Mouse (Mus musculus) intestine, embryonic 16.5 days (tissue): ENCODE data around the gene Zfp541. TPM values are rescaled to one million over a fixed set of nuclear protein-coding genes. Genes with fewer than 3 reads are reported as not detected.

Experiments used
- ATAC-seq: fragments of 200-750 bp; cut with Nextera tagmentation; 2 replicates; pipeline ENCODE4 v1.8.0; 2017; ENCODE audit warnings: moderate TSS enrichment, moderate library complexity
- H3K27ac ChIP-seq: fragments of 300-500 bp; sonication (generic); 2 replicates; pipeline ENCODE4 v1.5.1; 2014; ENCODE audit warnings: mild to moderate bottlenecking, low read length
- H3K27me3 ChIP-seq: fragments of 300-500 bp; sonication (generic); replicated peaks from 2 replicates; pipeline ENCODE4 v1.6.1; 2014; ENCODE audit warnings: low read length, control low read depth, mixed read lengths; ENCODE audit not compliant: control insufficient read depth, insufficient read depth
- H3K36me3 ChIP-seq: fragments of 300-500 bp; sonication (generic); 2 replicates; pipeline ENCODE4 v1.6.1; 2014; ENCODE audit warnings: low read length, control low read depth; ENCODE audit not compliant: control insufficient read depth, insufficient read depth
- H3K4me1 ChIP-seq: fragments of 300-500 bp; sonication (generic); 2 replicates; pipeline ENCODE4 v1.6.1; 2014; ENCODE audit warnings: low read length, control low read depth, mixed read lengths; ENCODE audit not compliant: control insufficient read depth, insufficient read depth
- H3K4me2 ChIP-seq: fragments of 300-500 bp; sonication (generic); 2 replicates; pipeline ENCODE4 v1.6.1; 2014; ENCODE audit warnings: low read depth, low read length, control low read depth
- H3K4me3 ChIP-seq: fragments of 300-500 bp; sonication (generic); 2 replicates; pipeline ENCODE4 v1.5.1; 2014; ENCODE audit warnings: mild to moderate bottlenecking, low read length
- H3K9ac ChIP-seq: fragments of 300-500 bp; sonication (generic); 2 replicates; pipeline ENCODE4 v1.6.1; 2014; ENCODE audit warnings: low read depth, low read length
- H3K9me3 ChIP-seq: fragments of 300-500 bp; sonication (generic); 2 replicates; pipeline ENCODE4 v1.6.1; 2016; ENCODE audit warnings: low read length, control low read depth; ENCODE audit not compliant: control insufficient read depth
- WGBS: fragments of 180-500 bp; shearing (Covaris S2); extraction: QIAGEN DNeasy Blood & Tissue Kit; methylation state at CpG from one replicate; pipeline ENCODE4 v1.1.7; 2014; 5-methylcytosine and 5-hydroxymethylcytosine counted together
- polyA plus RNA-seq: library from polyadenylated mRNA; unstranded; fragments of >200 nt; fragmentation: Nextera tagmentation; extraction: Ambion mirVana; gene quantifications from 2 replicates; pipeline ENCODE4 v1.2.1, GENCODE M21; 2015

Gene Zfp541
- polyA plus RNA-seq, 1 experiment from 2014 or later: 0.07 TPM

GRCm38 (mm10) chr7:16110158-16110557 is 48.5 kb downstream of the Zfp541 start:
- no peak overlapping the region for H3K4me3 ChIP-seq
- H3K9me3 ChIP-seq: no peaks in the 10 kb centered on the region
- no peaks in the 10 kb centered on the region for H3K27me3 ChIP-seq
- H3K36me3 ChIP-seq: peaks cover 24% of the 10 kb centered on the region
- no peaks in the 10 kb centered on the region for H3K4me1 ChIP-seq
- no peak for ATAC-seq
- WGBS: 95% methylated on average over 8 of the region's 8 CpGs
- no peak overlapping the region for H3K4me2 ChIP-seq
- no peak overlapping the region for H3K27ac ChIP-seq
- no peak overlapping the region for H3K9ac ChIP-seq

DNA sequence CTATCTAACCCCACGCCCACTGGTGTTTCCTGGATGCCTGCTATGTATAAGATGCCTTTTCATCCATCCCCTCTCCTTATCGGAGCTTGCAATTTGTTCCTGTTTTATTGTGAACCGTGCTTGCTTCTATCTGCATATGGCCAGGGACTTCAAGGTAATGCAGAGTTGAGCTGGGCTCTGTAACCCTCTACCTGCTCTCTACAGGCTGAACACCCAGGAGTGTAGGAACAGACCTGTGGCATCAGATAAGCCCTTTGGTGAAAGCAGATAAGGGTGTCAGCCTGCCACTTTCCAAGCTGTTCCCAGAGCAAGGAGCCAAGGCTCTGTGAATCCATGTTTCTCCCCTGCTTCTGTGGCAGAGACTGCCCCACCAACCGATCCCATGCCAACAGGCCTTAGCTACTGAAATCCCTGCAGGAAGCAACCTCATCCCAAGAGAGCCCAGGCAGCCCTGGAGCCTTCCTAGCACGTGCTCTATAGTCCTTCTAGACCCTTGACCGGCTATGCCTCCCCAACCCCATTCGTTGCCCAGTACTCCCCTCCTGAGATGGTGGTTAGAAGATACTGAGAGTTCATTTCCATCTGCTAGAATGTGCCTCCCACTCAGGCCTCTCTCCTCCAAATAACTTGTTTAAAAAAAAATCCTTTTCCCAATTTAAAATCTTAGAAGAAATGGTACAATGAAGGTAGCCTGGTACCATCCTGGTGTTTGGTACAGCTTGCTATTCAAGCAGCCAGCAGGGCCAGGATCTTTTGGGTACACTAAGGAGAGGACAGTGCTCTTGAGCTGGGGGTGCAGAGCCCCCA is 49.9 kb downstream of the Zfp541 start:
- ATAC-seq: no peak
- H3K9me3 ChIP-seq: no peaks in the 10 kb centered on the region
- H3K36me3 ChIP-seq: peaks cover 34% of the 10 kb centered on the region
- no peak overlapping the region for H3K9ac ChIP-seq
- H3K4me2 ChIP-seq: no peak overlapping the region
- 93% methylated on average over 7 of the region's 7 CpGs for WGBS
- H3K4me1 ChIP-seq: no peaks in the 10 kb centered on the region
- H3K27me3 ChIP-seq: no peaks in the 10 kb centered on the region
- H3K4me3 ChIP-seq: no peak overlapping the region
- H3K27ac ChIP-seq: no peak overlapping the region

GRCm38 (mm10) chr7:16116418-16116817 is 54.8 kb downstream of the Zfp541 start:
- ATAC-seq: no peak
- H3K27ac ChIP-seq: no peak overlapping the region

DNA sequence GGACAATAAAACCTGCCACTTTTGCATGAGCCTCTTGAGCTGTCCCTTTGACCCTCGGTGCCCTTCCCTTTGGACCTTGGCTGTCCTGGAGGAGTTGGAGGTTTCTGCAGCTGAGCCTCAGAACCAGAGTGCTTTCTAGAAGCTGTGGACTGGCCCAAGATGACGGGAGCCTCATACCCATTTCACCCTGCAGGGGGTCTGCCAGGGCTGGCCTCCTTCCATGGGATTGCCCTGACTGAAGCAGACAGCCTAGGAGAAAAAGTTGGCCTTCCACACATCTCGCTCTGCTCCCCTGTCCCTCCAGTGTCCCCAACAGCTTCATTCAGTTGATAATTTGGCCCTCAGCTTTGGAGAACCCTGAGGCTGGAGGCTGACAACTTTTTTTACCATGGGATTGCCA is 55.5 kb downstream of the Zfp541 start:
- Histone ChIP-seq H3K9ac (no peak overlapping the region), H3K9me3 (no peaks in the 10 kb centered on the region), H3K4me3 (no peak overlapping the region), H3K36me3 (peaks cover 19% of the 10 kb centered on the region), H3K27ac (no peak overlapping the region), H3K4me1 (peaks cover 4% of the 10 kb centered on the region; the same call in 1 of the 2 replicates), H3K27me3 (no peaks in the 10 kb centered on the region), H3K4me2 (no peak overlapping the region)
- ATAC-seq: no peak
- WGBS: 84% methylated on average over 3 of the region's 3 CpGs

More at GRCm38 (mm10) chr7:16116418-16116817, 54.8 kb downstream of the Zfp541 start:
- H3K4me2 ChIP-seq: no peak overlapping the region
- no peaks in the 10 kb centered on the region for H3K27me3 ChIP-seq
- no peak overlapping the region for H3K9ac ChIP-seq
- peaks cover 22% of the 10 kb centered on the region for H3K36me3 ChIP-seq
- no peak overlapping the region for H3K4me3 ChIP-seq
- peaks cover 4% of the 10 kb centered on the region; the same call in 1 of the 2 replicates for H3K4me1 ChIP-seq
- WGBS: 91% methylated on average over 7 of the region's 7 CpGs
- H3K9me3 ChIP-seq: no peaks in the 10 kb centered on the region

GRCm38 (mm10) chr7:16119569-16120261 is 58.1 kb downstream of the Zfp541 start, which contains the start of gene Kptn:
Kptn (plus strand) TSS chr7:16119895.
- H3K4me3 ChIP-seq: peak within 1 kb of the TSS; percentile 68
- H3K27ac ChIP-seq: peak within 1 kb of the TSS; percentile 83
- ATAC-seq: peak; percentile 91
- WGBS: under 1% methylated on average over 33 of the region's 33 CpGs
- H3K4me1 ChIP-seq: peaks cover 4% of the 10 kb centered on the region; the same call in 1 of the 2 replicates
- no peaks in the 10 kb centered on the region for H3K9me3 ChIP-seq
- peaks cover 18% of the 10 kb centered on the region for H3K36me3 ChIP-seq
- H3K9ac ChIP-seq: peak within 1 kb of the TSS; percentile 78
- peak within 1 kb of the TSS; percentile 48 for H3K4me2 ChIP-seq
- no peaks in the 10 kb centered on the region for H3K27me3 ChIP-seq

- H3K27ac ChIP-seq: 0 out of 2 replicates have a peak overlapping the region, but pooled peaks have one; percentile 83
- WGBS: 31% methylated on average over 9 of the region's 9 CpGs
Observed at GRCm38 (mm10) chr7:16120262-16120600, 58.6 kb downstream of the Zfp541 start.

DNA sequence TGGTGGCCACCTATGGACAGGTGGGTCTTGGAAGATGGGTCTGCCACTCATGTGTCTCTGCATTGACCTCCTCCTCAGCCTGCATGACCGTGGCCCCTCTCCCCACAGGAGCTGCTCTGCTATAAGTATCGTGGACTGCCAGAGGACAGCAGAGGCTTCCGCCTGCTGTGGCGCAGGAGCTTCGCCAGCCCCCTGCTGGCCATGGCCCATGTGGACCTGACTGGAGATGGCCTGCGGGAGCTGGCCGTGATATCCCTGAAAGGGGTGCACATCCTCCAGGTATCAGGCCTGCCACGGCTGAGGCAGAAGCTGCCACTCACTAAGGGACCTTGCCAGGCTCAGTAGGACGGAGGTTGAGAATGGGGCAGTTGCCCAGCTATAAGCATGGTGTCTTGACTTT is 64.2 kb downstream of the Zfp541 start:
- Histone ChIP-seq H3K4me2 (no peak overlapping the region), H3K36me3 (peaks cover 4% of the 10 kb centered on the region; the same call in 1 of the 2 replicates), H3K27ac (no peak overlapping the region), H3K27me3 (no peaks in the 10 kb centered on the region), H3K9me3 (no peaks in the 10 kb centered on the region), H3K4me1 (peaks cover 14% of the 10 kb centered on the region), H3K9ac (no peak overlapping the region), H3K4me3 (no peak overlapping the region)
- 76% methylated on average over 9 of the region's 9 CpGs for WGBS
- ATAC-seq: no peak

More at GRCm38 (mm10) chr7:16120262-16120600, 58.6 kb downstream of the Zfp541 start:
- peak overlapping the region; percentile 78 for H3K9ac ChIP-seq
- H3K4me3 ChIP-seq: peak overlapping the region; percentile 68
- H3K4me2 ChIP-seq: peak overlapping the region; percentile 48
- no peaks in the 10 kb centered on the region for H3K9me3 ChIP-seq
- H3K4me1 ChIP-seq: peaks cover 4% of the 10 kb centered on the region; the same call in 1 of the 2 replicates
- peaks cover 13% of the 10 kb centered on the region for H3K36me3 ChIP-seq
- ATAC-seq: 0 out of 2 replicates have a peak, but pooled peaks have one; percentile 3
- no peaks in the 10 kb centered on the region for H3K27me3 ChIP-seq

DNA sequence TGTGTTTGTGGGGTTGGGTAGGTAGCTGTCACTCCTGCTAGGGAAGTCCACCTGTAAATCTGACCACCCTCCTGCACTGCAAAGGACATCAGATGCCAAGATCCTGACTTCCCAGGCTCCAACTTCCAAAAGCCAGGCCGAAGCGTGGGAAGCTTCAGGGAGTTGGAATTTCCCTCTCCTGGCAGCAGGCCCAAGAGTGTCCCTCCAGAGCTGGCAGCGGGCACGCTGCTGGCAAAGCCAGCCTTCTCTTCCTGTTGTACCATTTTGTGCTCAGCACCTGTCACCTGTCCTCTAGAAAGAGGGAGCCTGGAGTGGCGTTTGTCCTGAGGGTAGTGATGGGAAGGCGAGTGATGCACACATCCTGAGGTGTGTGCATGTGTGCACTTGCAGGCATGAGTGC is 66.7 kb downstream of the Zfp541 start:
- Histone ChIP-seq H3K4me3 (no peak overlapping the region), H3K36me3 (peaks cover 4% of the 10 kb centered on the region; the same call in 1 of the 2 replicates), H3K27ac (no peak overlapping the region), H3K4me2 (no peak overlapping the region), H3K27me3 (0 out of 2 replicates have a peak, but pooled peaks cover 2% of the 10 kb centered on the region), H3K4me1 (peaks cover 31% of the 10 kb centered on the region), H3K9me3 (no peaks in the 10 kb centered on the region), H3K9ac (no peak overlapping the region)
- ATAC-seq: no peak
- WGBS: 71% methylated on average over 6 of the region's 6 CpGs

DNA sequence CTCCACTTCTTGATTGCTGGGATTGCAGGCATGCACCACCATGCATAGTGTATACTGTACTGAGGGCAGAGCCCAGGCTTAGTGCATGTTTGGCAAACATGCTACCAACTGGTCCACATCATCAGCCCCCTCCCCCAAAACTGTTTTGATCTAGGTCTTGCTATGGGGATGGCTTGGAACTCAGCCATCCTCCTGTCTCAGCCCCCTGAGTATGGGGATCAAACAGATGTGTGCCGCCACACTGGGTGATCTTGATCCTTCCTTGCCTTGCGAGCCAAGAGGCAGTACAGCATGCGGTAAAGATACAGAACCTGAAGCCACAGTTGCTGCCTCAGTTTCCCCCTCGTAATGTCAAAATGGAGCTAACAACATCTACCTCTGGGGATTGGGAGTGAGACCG is 67.3 kb downstream of the Zfp541 start:
- Histone ChIP-seq H3K4me3 (no peak overlapping the region; the same call in 1 of the 2 replicates), H3K9me3 (no peaks in the 10 kb centered on the region), H3K27ac (no peak overlapping the region), H3K27me3 (0 out of 2 replicates have a peak, but pooled peaks cover 2% of the 10 kb centered on the region), H3K9ac (no peak overlapping the region), H3K4me2 (peak overlapping the region; percentile 90; the same call in 1 of the 2 replicates), H3K36me3 (peaks cover 4% of the 10 kb centered on the region; the same call in 1 of the 2 replicates), H3K4me1 (peaks cover 31% of the 10 kb centered on the region)
- ATAC-seq: no peak
- WGBS: 68% methylated on average over 5 of the region's 5 CpGs
